Mouse (Mus musculus) CD4-positive, CD25-positive, alpha-beta regulatory T cell (primary cell): Measurements from ENCODE around the gene Klhl20. TPM values are rescaled to one million over a fixed set of nuclear protein-coding genes. Genes with fewer than 3 reads are reported as not detected.

Experiments
- polyA plus RNA-seq: library from polyadenylated mRNA; unstranded; fragments of 100-300 nt; shearing (Covaris generic); gene quantifications from one replicate; pipeline ENCODE4 v1.2.1, GENCODE M21; 2017

Gene Klhl20
- polyA plus RNA-seq = 32.3 TPM

DNA sequence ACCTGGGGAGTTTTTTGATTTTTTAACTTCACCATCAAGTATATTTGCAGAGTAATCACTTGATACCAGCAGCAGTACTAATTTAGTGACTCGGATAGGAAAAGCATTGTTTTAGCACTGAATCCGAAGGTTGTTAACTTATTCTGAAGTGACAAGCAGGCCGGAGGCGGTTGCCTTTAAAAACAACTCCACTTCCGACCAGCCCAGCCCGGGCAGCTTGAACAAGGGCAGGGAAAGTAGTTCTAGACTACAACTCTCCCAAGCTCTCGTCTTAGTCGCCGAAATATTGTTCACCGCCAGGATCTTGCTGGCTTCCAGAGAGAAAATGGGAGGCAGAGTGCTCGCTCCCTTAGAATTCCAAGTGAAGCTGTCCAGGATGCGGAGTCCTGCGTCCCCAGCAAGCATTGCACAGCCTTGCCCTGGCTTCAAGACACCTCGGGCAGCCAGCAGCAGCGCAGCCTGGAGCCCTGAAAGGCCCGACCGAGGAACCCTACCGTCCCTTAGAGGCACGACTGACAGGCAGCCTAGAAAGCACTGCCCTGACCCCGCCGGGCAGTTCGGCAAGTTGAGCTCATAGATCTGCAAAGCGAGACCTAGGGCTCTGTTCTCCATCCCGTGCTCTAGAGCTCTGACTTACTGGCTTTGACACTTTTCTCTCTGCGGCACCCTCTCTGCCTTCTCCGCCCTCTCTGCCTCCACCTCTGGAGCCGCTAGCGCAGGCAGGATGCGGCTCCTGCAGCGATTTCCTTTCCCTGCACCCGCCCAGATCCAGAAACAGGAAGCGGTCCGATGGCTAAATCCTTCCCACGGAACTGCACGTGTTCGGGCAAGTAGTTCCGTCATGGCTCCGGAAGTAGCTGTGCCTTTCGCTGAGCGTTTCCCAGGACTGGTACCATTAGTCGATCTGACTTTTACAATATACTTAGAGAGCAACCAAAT lies at the start of gene Klhl20:
Gene Klhl20 (minus strand): TSS at position 786 of the 939 bp plus-strand sequence.

GRCm38 (mm10) chr1:161159214-161159613 lies 27.9 kb upstream of the Klhl20 start, which contains the start of gene Tex50:
Gene Tex50, minus strand, starts transcription at chr1:161159314.

GRCm38 (mm10) chr1:161142531-161143159 lies 11.3 kb upstream of the Klhl20 start, which contains the start of gene Ankrd45:
Gene Ankrd45, plus strand, starts transcription at chr1:161142691.

GRCm38 (mm10) chr1:161070352-161071271 lies 60.7 kb downstream of the Klhl20 start, which contains the start of the genes Dars2 and Cenpl:
Gene Dars2, minus strand, starts transcription at chr1:161070658.
Gene Cenpl, plus strand, starts transcription at chr1:161070713.

Other genes starting within 250 kb of the Klhl20 start
- 15.0 TPM for gene Rc3h1, start 225.1 kb downstream of the Klhl20 start, polyA plus RNA-seq
- gene Serpinc1, start 152.9 kb downstream of the Klhl20 start, polyA plus RNA-seq = 7.5 TPM
- gene Zbtb37, start 96.7 kb downstream of the Klhl20 start, polyA plus RNA-seq = 11.5 TPM
- gene Dars2, start 60.9 kb downstream of the Klhl20 start, polyA plus RNA-seq = 17.1 TPM
- 12.5 TPM for gene Cenpl, start 60.8 kb downstream of the Klhl20 start, polyA plus RNA-seq
- gene Ankrd45, start 11.2 kb upstream of the Klhl20 start, polyA plus RNA-seq = not detected
- gene Tex50, start 27.8 kb upstream of the Klhl20 start, polyA plus RNA-seq = not detected
- 260 TPM for gene Prdx6, start 119.7 kb upstream of the Klhl20 start, polyA plus RNA-seq